Mouse (Mus musculus) heart, postnatal 4 days (tissue): ENCODE measurements around the gene Lipa. TPM values are rescaled to one million over a fixed set of nuclear protein-coding genes. Genes with fewer than 3 reads are reported as not detected.
A peak's percentile ranks its signal among the peaks of the same experiment; 100 is the strongest.

Experiments
- DNase-seq: peaks from one replicate; pipeline ENCODE4 v3.0.0; 2021
- total RNA-seq, 2 experiments: library from RNA; stranded (reverse); gene quantifications; 2 replicates each; pipeline ENCODE4 v1.2.3; 2021

Gene Lipa
- 10 to 100 TPM; 20.7 to 21.2 TPM for total RNA-seq

DNA sequence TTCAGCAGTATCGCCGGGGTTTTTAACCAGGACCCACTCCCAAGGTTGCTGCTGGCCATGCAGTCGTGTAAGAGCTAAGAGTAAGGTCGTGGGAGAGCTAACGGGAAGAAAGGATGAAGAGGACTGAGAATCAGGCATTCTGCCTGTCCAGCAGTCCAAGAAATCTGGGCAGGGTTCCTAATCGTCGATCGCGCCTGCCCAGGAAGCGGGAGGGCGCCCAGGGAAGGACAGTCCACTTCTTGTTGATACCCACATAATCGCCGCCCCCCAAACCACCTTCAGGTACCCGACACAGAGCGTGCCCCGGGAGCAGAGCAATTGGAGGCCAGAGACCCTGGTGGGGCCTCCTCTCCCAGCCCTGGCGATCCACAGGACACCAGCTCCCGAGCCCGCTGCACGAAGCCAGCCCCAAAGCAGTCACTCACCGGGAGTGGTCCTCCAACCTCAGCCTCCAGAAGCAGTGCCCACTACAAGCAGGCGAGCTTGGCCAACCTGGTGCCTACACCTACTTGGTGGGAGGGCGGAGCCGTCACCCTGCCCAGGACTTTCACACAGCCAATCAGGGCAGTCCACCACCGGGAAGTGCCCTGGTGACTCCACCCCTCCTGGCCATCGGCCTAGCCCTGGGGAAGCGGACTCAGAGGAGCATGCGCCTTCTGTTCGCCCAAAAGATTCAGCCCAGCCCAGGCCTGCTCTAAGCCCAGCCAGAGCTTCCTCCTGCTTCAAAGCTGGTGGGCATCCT, at the start of gene Lipa:
Gene Lipa, minus strand, starts transcription at position 534 of the 742 bp plus-strand sequence.
- peak; percentile 97 for DNase-seq

DNA sequence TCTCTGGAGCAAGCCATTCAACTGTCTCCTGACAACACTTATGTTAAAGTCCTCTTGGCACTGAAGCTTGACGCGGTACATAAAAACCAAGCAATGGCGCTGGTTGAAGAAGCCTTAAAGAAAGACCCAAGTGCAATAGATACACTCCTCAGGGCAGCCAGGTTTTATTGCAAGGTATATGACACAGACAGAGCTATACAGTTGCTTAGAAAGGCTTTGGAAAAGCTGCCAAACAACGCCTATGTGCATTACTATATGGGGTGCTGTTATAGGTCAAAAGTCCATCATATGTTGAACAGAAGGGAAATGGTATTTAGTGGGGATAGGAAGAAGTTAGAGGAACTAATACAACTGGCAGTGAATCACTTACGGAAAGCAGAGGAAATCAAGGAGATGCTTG, 46.4 kb upstream of the Lipa start:
- no peak for DNase-seq

DNA sequence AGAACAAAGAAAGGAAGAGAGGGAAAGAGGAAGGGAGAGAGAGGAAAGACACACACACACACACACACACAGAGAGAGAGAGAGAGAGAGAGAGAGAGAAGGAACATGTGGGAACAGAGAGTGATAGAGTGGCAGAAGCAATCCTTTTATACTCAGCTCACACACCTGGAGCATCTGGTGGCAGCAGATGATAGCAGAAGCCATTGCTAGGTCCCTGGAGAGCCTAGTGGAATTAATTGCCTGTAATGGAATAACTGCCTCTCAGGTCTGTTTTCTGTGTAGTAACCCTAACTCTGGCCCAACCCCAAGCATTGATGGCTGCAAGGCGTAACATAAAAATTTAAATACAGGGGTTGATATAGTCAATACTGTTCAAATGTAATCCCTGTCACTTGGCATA, 43.8 kb upstream of the Lipa start:
- DNase-seq, result no peak

DNA sequence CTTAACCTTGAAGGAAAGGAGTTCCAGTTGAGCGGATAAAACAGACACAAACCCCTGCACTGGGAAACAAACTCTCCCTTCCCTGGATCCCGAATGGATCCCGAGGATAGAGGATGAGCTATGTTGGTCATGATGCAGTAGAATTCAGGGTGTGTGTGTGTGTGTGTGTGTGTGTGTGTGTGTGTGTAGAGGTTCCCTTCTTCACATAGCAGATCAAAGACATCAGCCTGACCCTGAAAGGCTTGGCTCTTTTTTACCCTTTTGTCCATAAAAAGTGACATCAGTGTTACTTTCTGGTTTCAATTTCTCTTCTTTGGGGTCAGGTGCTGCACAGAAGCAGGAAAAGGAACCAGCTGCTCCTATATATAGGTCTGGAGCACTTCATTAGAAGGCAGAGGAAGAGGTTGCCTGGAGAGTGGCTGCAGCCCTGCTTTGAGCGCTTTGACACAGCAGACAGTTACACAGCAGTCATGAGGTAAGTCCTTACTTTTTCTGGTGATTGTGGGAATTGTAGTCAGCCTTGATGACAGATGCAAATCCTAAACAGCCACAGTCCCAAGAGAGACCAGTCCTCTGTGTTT, 42.7 kb upstream of the Lipa start:
- no peak for DNase-seq

DNA sequence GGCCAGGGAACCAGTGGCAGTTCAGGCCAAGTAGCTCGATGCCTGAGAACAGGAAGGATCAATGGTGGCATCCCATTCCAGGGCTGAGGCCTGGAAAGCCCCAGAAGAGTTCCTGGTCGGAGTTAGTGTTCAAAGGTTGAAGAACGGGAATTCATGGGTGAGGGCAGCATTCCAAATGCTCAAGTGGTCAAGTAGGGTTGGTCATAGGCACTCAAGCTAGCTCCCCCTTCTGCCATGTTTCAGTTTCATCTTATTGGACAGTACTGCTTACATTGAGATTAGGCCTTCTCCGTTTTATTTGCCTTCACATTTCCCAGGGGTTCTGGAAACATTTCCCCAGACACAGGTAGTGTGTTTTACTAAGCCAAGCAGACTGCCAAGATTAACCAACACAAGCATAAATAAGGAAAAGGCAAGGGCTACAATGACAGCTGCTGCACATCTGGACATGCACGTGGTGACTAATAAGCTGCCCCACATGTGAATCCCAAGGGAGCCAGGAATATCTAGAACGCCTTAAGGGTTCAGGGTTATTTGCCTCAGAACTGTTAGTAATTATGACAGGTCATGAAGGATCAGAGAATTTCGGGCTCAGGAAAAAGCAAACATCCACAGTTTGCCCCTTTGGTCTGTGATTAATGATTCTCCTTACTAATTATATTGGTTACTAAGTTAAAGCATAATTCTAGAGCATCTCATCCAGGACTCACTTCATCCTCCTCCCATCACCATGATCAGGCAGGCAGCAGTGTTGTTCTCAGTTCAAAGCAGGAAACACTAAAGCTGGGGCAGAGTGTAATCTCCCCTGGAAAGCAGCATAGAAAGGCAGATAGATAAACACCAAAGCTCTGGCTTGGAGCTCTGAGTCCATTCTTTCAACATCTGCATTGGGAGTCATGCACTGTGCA, 42.0 kb upstream of the Lipa start:
- DNase-seq, result no peak

DNA sequence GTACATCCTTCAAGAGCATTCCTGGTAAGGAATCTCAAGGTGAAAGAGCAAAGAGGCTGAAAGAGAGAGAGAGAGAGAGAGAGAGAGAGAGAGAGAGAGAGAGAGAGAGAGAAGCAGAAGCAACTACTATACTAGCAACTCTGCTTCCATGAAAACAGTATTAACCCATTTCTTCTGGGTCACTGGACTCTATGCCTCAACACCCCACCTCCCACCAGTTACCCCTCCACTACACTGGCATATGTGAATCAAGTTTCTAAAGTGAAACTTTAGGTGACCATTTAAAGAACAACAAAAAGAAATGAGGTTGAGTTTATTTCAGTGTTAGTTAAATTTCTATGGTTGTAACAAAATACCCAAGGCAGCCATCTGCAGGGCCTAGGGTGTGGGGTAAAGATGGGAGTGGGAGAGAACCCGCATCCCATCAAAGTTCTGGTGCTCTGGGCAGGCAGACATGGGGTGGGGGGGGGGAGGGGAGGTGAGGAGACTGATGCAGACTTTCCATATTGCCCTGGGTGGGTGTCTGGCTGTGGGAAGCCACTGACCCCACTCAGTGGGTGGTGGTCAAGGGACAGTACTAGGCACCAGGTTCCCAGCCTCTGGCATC, 39.0 kb upstream of the Lipa start:
- no peak for DNase-seq

DNA sequence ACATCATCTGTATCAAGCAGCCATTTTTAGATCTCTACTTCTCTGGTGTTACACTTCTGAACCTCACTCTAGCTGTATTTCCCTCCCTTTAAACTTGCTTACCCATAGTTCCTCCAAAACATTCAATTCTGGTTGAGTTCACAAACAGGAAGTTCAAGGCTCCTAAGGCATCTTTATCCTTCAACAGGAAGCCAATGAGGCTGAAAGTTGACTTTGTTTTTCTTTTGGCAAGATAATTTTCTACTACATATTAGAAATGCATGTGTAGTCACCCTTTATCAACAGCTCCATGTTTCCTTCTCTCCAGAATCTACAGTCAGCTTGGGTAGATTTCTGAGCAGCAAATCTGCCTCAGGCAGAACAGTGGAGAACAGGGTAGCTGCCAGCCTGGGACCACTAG, 35.3 kb upstream of the Lipa start:
- no peak for DNase-seq

DNA sequence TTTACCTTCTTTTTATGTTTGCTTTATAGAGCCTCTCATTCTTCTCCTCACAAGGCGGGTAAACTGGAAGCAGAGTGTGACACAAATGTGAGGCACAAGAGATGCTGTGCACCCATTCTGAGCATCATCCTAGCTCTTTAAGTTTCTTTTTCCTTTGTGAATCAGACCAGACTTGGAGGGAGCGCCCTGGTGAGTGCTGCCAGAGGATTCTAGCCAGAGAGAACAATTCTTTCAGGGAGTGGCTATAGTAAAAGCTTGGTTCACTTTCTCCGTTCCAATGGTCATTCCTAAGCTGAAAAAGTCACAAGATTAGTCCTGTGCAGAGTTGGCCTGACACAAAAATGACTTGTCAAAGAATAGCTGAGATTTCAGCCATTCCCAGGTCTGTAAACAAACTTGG, 29.3 kb upstream of the Lipa start:
- DNase-seq, result no peak

DNA sequence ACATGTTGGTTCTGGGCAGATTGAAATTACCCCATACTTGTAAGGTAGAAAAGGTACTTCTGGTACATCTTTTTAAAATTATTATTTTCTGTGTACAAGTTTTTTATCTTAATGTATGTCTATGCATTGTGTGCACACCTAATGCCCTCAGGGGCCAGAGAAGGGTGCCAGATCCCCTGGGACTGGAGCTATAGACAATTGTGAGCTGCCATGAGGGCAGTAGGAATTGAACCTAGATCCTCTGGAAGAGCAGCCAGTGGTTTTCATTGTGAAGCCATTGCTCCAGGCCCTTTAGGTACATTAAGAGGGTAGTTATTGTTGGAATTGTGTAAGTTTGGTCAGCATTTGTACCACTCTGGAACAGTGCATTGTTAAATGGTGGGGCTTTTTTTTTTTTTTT, 26.8 kb upstream of the Lipa start:
- DNase-seq, result no peak

DNA sequence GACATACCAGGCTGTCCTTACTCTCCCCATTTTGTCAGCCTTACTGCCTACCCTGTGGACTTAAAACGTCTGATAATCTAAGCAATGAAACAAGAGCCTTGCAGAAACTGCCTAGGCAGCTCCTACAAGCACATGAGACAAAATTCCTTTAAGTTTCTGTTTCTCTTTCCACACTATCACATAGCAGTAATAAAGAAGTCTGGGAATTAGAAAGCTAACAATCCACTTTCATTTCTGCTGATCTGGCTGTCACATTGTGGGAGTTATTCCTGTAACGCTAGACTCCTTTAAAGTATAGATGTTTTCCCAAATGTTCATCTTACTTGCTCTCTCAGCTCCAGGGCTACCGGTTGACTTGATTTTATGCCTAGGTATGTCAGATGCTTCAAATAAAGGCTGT, 26.2 kb upstream of the Lipa start:
- no peak for DNase-seq

DNA sequence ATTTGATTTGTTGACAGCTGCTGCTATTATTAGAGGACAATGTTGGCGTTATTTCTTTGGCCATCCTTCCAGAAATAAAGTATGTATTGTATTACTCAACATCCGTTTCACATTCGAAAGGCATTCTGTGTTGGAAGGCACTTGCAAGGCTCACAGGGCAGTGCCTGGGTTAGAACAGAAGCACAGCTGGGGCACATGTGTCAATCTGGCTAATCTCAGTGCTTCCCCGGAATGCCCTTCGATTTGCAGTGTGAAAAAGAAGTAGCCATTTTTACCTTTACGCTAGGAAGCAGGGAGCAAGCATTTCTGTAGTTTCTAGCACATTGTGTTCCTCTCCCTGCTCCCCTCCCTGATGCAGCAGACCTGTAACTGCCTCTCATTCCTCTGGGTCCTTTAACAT, 25.7 kb upstream of the Lipa start:
- DNase-seq, result no peak

DNA sequence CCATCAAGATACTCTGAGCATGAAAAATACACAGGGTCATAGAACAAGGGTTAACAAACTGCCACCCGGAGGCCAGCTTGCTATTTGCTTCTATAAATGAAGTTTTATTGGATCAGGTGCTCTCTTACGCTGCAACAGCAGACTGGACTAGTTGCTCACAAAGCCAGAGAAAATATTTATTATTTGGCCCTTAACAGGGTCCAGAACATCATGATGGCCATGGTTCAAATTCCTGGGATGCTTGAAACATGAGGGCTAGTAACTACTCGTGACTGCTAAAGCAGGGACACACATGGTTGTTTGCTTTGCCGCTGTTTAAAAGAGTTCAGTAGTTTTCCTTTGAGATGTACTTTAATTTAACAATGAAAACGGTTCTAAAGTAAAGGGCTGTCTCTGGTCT, 24.7 kb upstream of the Lipa start:
- DNase-seq, result peak; percentile 30

DNA sequence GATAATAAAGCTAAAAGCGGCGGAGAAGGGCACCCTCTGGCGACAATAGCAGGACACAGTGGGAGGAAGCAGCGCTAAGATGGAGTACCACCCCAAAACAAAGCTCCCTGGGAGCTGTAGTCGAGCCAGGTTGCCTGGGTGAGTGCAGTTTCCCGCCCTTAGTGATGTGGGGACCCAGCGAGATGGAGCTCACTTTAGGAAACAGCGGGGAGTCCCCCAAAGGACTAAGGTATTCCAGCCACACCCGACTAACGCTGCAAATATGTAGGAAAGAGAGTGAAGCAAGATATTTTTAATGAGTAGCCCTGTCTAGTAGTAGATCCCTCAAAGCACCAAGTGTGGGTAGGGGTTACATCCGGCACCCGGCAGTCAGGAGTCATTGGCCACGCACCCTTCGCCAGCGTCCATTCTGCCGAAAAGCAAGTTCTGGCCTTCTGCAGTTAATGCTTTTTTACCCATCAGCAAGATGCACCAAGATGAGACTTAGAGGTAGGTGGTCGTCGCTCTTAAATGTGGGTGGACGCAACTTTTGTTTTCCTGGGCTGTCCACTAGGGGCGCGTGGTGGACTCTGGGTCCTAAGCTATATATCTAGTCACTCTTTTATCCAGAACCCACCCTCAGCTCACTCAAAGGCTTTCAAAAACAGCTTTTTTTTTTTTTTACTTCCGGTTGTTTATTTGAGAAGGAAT, 23.4 kb upstream of the Lipa start, which contains the start of gene Ifit2:
Gene Ifit2, plus strand, starts transcription at position 161 of the 690 bp plus-strand sequence.
- DNase-seq, result peak; percentile 78

DNA sequence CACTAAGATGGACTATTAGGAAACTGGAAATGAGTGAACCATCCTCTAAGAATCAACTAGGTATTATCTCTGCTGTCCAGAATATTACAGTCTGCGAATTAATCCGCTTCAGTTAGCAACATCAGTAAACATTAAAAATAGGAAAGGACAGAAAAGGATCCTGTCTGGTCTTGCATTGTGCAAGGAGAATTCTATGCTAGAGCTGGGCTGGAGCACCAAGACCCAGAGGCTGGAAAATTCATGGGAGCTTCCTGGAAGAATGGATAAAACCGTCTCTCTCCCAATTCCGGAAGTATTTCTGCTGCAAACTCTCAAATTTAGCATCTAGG, 22.9 kb upstream of the Lipa start:
- DNase-seq, result no peak

DNA sequence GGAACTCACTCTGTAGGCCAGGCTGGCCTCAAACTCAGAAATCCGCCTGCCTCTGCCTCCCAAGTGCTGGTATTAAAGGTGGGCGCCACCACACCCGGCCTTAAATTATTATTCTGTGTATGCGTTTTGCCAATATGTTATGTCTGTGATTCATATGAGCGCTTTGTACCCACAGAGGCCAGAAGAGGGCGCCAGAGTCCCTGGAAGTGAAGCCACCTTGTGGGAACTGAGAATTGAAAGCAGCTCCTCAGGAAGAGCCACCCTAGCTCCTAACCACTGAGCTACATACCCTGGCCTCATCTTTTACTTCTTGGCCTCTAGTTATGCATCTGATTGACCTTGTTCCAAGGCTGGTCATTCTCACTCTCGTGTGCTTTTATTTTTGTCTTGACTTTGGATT, 20.7 kb upstream of the Lipa start:
- DNase-seq, result peak; percentile 87

DNA sequence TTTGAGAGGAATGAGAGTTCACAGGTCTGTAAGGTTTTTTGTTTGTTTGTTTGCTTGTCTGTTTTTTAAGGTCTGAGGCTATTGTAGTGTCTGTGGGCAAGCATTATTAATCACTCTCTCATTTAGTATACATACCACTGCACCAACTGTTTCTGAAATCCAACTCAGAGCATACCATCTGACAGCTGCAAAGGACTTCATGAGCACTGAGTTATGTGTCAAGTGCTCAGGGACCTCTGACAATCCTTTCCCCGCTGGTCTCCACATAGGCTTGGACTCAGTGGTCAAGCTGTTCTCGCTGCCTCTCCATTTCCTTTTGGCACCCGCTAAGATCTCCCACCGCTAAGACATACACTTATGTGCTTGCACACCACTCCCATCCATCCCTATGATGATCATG, 18.9 kb upstream of the Lipa start:
- no peak for DNase-seq

DNA sequence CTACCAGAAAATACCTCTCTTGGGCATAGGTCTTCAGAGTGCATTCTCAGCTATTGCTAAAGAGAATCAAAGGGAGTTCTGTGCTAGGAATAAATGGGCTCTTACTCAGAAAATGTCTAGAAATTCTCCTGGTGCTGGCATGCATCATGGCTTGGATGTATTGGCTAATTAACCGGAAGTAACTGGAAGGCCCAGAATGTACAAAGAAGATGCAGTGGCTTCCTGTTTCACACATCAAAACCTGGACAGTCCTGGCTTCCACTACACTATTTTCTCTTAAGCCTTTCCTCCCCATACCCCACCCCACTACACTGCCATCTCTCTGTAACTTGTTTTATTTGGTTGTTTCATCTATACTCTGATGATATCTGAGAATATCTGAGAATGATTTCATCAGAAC, 12.1 kb upstream of the Lipa start:
- DNase-seq, result no peak

DNA sequence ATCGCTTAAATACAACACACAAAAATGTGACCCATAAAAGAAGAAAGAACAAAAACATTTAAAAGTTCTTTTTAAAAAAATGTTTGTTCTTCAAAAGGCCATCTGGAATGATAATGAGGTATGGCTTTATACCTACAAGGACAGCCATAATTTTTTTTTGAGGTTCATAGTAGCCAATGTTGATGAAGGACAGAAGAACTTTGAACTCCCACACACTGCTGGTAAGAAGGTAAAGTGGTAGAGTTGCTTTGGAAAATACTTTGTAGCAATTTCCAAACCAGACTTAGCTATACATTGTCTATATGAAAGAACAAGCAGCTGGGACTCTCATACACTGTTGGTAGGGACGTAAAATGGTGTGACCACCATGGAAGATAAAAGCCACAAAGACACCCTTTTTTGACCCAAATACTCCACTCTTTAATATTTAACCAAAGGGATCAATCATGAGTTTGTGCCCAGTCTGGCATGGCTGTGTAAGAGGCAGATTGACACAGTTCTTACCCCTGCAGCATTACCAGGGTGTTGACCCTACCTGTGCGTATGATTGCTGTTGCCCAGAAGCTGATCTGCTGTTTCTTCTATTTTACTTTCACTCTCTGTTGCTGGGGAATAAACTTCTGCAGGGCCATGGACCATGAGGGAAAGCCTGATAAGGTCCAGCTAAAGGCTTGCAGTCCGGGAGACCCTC, 4.9 kb upstream of the Lipa start:
- no peak for DNase-seq

DNA sequence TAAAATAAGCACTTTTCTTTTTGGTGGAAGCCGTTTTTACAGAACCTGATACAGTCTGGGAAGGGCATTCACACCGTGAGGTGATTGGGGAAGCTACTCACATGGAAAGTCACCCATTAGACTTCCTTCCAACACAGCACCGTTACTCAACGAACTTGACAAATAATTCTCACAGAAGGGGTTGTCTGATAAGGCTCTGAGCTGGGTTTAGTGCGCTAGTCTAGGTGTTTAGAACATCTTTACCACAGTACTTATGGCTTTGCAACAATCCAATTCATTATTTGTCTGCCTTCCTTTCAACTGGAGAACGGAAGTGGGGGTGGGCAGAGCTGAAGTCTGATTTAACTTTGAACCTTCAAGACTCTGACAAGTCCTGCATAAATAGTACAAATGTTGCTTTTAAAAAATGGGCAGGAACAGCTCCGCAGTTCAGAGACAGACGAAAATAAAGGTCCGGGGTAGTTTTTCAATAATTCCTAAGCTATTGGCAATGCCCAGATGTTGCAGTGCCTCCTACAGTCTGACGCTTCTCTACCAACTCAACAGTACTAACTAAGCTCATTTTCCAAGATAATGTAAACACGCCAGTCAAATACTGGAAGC, 852 bp downstream of the Lipa start:
- DNase-seq, result no peak

DNA sequence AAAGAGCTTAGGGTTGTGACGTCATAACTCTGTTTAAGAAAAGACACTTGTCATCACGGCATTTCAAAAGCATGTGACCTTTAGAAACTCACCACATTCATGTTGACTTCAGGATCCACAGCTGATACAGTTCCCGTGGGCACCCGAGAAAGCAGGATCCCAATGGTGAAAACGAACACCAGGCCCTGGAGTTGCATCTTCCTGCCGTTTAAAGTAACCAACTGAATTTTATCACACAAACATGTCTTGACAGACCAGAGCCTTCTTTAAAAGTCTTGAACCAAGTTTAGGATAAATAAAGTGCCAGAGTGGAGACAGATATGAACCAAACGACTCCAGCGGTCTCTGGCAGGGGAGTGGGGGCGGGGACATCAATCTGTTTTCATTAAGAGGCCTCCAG, 2.6 kb downstream of the Lipa start:
- DNase-seq, result no peak

DNA sequence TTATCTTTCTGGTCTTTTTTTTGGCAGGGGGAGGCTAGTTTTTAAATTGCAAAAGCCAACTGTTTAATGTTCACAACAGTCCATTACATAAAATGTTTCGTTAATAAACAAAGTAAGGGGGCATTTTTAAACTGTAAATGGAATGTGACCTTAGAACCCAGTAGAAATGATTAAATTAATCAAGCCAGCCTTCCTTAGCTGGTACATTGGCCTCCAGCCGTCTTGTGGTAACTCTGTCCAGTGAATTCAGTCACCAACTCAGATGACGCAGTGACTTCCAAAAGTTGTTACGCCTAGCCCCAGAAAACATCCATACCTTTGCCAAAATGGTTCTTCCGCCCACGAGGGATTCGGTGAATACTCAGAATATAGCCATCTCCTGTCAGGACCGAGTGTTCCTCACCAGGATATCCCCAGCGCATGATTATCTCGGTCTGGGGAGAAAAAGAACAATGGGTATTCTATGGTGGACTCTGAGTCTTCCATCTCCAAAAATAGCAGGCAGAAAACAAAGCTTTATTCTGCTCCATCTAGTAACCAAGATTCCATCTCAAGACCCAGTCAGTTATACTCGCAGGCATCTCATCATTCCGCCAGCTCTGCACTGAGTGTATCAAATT, 4.1 kb downstream of the Lipa start:
- no peak for DNase-seq
